Mouse (Mus musculus): ENCODE measurements around the gene Tlx2.

The Tlx2 gene

DNA sequence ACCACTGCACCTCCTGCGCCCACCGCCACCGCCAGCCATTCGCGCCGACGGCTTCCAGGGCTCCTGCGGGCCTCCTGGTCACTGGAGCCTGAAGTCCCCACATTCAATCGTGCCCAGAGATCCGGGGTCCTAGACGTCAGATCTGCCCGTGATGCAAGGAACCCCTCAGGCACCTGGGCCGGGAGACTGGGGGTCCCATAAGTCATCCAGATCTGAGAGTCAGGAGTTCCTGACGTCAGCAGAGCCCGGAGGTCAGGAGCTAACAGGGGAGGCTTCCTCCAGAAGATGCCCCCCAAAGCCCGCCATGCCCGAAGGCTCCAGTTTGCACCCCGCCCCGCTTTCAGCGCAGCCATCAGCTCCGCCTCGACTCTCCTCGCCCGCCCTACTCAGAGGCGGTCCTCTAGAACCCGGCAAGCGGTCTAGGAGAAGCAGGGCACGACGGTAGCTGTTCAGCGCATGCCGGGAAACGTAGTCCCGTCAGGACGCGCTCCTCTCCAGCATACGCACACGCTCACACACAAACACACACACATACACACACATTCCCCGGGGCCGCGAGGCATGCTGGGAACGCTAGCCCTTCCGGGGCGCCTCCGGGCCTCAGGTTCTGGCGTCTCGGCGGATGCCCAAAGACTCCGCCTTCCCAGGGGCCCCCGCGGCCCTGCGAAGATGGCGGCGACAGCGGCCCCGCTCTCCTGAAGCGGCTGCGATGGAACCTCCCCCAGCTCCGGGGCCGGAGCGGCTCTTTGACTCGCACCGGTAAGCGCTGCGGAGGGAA, 15.8 kb downstream of the Tlx2 start, which contains the start of gene Aup1:
Gene Aup1, plus strand, starts transcription at position 448 of the 778 bp plus-strand sequence.
- DNase-seq: peak; percentile 96

- DNase-seq: peak in 1 of 2 experiments; percentile 34
Measured at GRCm38 (mm10) chr6:83053136-83053960, 16.7 kb downstream of the Tlx2 start.

DNA sequence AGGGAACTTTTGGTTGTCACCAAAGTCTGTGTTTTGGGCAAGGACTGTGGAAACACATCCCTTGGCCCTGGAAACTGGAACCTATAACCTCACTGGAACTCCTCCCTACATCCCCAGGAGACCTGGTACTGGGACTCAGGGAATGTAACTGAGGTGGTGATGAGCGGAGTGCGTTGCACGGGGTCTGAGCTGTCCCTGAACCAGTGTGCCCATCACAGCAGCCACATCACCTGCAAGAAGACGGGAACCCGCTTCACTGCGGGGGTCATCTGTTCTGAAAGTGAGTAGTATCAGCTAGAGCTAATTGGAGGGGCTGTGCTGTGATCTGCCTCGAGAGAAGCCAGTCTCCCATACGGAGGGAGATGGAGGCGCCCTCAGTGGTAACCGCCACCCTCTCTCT, 20.7 kb downstream of the Tlx2 start:
- DNase-seq: no peak

DNA sequence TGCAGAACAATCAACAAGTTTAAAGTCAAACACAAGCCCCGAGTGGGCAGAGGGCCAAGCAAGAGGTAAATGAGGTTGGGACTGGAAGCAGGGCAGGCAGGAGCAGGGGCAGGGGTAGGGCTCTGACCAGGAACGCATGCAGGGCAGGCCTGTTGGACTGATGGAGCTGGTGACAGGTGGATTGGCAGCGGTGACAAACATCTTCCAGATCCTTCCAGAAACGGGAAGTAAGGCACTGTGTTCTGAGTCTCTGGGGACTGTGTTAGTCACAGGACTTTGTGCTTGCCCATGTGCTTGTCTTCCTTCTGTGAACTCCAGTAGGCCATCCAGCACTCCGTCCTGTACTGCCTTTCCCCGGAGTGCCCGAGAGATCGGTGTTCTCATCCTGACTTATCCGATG, 25.4 kb downstream of the Tlx2 start:
- DNase-seq: no peak

DNA sequence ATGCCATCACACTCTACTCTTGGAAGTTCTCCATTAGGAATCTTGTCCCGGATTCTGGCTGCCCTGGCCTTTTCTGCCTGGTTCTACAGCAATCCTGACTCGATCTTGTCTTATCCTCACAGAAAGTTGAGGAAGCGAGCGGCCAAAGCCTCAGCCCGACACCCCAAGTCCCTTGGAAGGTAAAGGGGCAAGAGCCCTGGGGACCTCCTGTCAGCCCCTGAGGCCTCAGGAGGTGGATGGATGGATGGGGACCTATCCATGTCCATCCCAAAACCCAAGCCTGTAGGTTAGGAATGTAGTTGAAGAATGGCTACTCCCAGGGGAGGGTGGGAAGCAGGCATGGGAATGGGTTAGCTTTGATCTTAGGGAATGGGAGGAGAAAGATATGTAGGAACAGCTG, 26.1 kb downstream of the Tlx2 start:
- no peak for DNase-seq

GRCm38 (mm10) chr6:83043561-83043960, 26.5 kb downstream of the Tlx2 start:
- no peak for DNase-seq

- no peak for DNase-seq
Measured at GRCm38 (mm10) chr6:83040601-83041000, 29.5 kb downstream of the Tlx2 start.

DNA sequence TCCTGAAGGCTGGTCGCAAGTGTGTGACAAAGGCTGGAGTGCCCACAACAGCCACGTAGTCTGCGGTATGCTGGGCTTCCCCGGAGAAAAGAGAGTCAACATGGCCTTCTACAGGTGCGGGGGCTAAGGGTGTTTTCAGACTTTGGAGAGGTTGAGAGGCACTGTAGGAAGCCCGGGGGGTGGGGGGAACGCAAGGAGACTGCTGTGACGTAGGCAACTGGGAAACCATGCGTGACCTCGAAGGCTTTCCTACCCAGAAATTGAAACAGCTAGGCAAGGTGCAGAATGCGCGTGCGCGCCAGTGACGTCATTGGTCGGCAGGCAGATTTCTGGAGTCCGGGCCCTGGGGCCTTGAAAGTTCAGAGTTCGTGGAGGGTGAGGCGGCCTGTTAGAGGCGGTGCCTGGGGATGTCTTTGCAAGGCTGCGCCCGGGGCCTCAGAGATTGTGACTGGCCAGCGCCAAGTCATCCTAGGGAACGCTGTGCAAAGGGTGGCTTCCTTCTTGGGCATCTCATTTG, 31.5 kb downstream of the Tlx2 start:
- peak; percentile 93 to 99 for DNase-seq

DNA sequence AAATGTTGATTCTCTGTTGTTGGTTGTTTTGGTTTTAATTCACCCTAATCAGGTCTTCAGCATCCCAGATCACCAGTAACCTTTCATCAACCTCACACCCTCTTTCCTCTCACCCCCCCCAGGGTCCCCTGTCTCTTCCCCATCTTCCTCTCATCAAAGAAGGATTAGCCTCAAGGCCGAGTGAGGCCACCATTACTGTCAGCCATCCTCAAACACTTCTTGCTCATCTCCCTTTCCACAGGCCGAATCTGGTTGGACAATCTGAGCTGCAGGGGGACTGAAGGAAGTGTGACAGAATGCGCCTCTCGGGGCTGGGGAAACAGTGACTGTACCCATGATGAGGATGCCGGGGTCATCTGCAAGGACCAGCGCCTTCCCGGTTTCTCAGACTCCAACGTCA, 32.9 kb downstream of the Tlx2 start:
- DNase-seq: no peak

GRCm38 (mm10) chr6:83034463-83035055, 35.5 kb downstream of the Tlx2 start:
- no peak for DNase-seq

- DNase-seq: peak; percentile 62 to 73
Measured at GRCm38 (mm10) chr6:83033249-83034185, 36.6 kb downstream of the Tlx2 start, which contains the start of the genes Dok1 and Loxl3. TSS of gene Dok1 (minus strand) at chr6:83033471. TSS of gene Loxl3 (plus strand) at chr6:83034173.

DNA sequence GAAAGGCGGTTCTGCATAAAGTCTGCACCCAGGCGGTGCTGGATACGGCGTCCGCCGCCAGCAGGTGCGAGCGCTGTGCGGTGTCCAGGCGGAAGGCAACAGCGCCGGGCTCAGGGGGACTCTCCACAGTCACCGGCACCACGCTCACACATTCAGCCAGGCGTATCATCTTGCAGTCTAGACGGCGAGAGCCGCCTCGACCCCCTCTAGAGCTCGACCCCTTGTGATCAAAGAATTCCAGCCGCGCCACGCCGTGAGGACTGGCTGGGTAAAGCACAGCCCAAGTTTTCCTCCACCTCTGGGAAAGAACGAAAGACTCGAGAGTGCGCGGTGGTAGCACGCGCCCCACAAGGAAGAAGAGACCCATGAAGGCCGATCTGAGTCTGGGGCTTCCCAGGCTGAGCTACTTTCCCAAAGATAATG, 37.3 kb downstream of the Tlx2 start:
- peak; percentile 58 to 64 for DNase-seq

- DNase-seq: no peak
Measured at GRCm38 (mm10) chr6:83031921-83032590, 38.0 kb downstream of the Tlx2 start.

DNA sequence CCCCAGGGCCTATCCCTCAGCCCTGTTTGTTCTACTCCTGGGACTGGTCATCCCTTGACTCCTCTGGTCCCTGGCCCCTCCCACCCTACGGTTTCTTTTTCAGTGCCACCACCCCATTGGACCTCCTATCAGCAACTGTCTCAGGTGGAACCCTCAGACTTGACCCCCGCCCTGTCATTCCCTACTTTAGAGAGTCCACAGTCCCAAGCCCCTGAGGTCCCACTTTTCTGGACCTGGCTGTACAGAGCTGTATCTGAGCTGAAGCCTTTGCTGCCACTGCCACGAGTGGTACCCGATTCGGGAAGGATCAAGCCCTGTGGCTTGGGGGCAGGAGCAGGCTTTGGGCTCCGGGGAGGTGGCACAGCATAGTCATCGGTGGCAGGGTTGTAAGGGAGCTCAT, 39.0 kb downstream of the Tlx2 start:
- no peak for DNase-seq

GRCm38 (mm10) chr6:83029777-83030176, 40.3 kb downstream of the Tlx2 start:
- no peak for DNase-seq

- DNase-seq: no peak
Measured at GRCm38 (mm10) chr6:83027706-83028105, 42.4 kb downstream of the Tlx2 start.

GRCm38 (mm10) chr6:83027293-83027692, 42.8 kb downstream of the Tlx2 start:
- no peak for DNase-seq

DNA sequence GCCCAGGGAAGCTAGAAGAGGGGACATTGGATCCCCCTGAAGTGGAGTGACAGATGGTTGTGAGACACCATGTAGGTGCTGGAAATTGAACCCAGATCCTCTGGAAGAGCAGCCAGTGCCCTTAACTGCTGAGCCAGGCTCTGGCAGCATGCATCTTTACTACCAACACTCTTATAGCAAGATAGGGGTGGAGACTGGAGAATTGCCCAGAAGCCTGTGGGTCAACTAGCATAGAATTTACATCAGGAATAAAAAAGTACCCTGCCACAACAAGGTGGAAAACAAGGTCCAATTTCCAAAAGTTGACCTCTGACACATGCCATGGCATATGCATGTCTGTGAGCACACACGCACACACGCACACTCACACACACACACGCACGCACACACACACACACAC, 44.9 kb downstream of the Tlx2 start:
- no peak for DNase-seq

GRCm38 (mm10) chr6:83024421-83024820, 45.7 kb downstream of the Tlx2 start:
- no peak for DNase-seq

GRCm38 (mm10) chr6:83023786-83024185, 46.3 kb downstream of the Tlx2 start:
- DNase-seq: no peak

DNA sequence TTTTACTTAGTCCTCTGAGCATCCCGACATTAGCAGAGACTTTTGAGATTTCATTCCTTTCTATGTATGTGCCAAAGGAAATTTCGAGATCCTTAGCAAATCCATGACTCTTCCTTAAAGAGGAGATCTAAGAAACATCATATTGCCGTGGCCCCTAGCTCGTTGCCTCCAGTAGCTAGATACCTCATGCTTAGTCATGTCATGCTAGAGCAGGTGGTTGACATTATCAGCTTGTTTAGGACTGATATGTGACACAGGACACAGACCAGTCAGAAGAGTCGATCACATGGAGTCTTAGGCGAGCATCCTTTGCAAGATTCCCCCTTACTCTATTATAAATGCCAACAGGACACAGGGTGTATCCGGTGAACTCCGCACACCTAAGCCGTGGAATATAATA, 47.1 kb downstream of the Tlx2 start:
- no peak for DNase-seq
